In the genomic region with DNA sequence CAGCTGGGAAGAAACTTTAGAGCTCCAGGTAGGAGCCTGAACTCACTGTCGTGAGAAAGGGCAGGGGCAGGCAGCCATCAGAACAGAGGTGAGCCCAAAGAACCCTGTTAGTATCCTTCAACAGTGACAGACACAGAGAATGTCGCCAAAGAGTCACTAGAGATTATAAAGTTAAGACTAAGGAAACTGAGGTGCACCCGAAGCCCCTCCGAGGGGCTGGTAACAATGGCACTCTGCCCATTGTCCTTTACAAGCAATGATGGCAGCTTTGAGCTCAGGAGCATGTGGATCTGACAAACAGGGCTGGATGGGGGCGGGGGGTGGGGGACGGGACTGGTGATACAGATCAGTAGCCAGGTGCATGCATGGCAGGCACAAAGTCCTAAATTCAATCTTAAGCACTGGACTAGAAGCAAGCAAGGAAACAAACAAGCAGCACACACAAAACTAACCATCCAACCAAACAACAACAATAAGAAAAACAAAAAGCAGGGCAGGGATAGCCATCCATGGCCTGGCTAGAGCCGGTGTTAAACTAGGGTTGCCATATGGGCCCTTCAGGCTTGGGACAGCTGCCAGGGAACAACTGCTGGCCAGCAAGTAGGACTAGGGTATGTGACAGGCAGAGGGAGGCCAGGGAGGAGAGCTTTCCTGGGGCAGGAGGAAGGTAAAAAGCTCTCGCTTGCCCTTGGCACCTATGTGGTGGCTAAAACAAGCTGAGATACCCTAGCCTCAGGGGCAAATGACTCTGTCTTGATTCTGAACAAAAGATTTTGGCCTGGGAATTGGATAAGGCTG, we compare ENCODE assay signal across 11 mouse cellular contexts. TPM values are rescaled to one million over a fixed set of nuclear protein-coding genes. Genes with fewer than 3 reads are reported as not detected.
DNase-seq lines count a peak whose midpoint lies in the region; ATAC-seq lines count a peak whose summit lies in the region.
"Had no signal": no experiment of that assay in that cellular context is flagged by ENCODE, and none has a peak within 500 bp of the region (broad histone marks: within the 10 kb centered on the region; RNA-seq: fewer than 3 reads in every experiment).

No protein-coding gene starts in this region.

- H3K4me2 ChIP-seq in kidney, embryonic 14.5 days (replicated peaks; ENCODE audit: low read depth, low read length) = no peak overlapping the region

- no peak for ATAC-seq in kidney, embryonic 14.5 days (ENCODE audit: low FRiP score, low TSS enrichment)
- ATAC-seq: intestine, embryonic 16.5 days had no signal

- no peak overlapping the region for H3K4me3 ChIP-seq in kidney, embryonic 14.5 days (ENCODE audit: low read length)

- 63% methylated on average over 8 of the region's 8 CpGs for WGBS in kidney, embryonic 14.5 days

- peaks cover 14% of the 10 kb centered on the region for H3K27me3 ChIP-seq in kidney, embryonic 14.5 days (ENCODE audit: control insufficient read depth, insufficient read depth, low read length)

- H3K4me1 ChIP-seq in kidney, embryonic 14.5 days (ENCODE audit: control insufficient read depth, insufficient read depth, low read length) = peaks cover 11% of the 10 kb centered on the region; the same call in 1 of the 2 replicates

- no peak overlapping the region for H3K9ac ChIP-seq in kidney, embryonic 14.5 days (ENCODE audit: low read depth, low read length)

- H3K36me3 ChIP-seq in kidney, embryonic 14.5 days (ENCODE audit: control insufficient read depth, insufficient read depth, low read length) = no peaks in the 10 kb centered on the region

- H3K9me3 ChIP-seq in kidney, embryonic 14.5 days (ENCODE audit: control insufficient read depth, low read length) = no peaks in the 10 kb centered on the region

- H3K27ac ChIP-seq in kidney, embryonic 14.5 days (ENCODE audit: low read depth, low read length) = no peak overlapping the region

- DNase-seq in gastrocnemius, adult 18-20 months (ENCODE audit: low spot score) = peak; percentile 69
- no peak for DNase-seq in gastrocnemius, postnatal 4 days (ENCODE audit: low spot score in 2 of 2)
- peak; percentile 40 for DNase-seq in kidney, postnatal 10 days
- peak; percentile 93 for DNase-seq in cerebellum, adult 8-10 months
- peak; percentile 49 to 70 for DNase-seq in kidney, postnatal 25 days
- DNase-seq in ovary, postnatal 36 days (ENCODE audit: low spot score) = no peak
- no peak for DNase-seq in lung, postnatal 10 days
- DNase-seq: layer of hippocampus, postnatal 36 days had no signal

RNA-seq across cellular contexts. Expression of gene 6430571L13Rik, which starts 2.9 kb away (rescaled TPM):
- 10 to 100 TPM; 31.8 to 32.2 TPM for total RNA-seq in gastrocnemius, adult 18-20 months (2021)
- total RNA-seq in gastrocnemius, postnatal 4 days (2021) = 10 to 100 TPM; 16.9 to 18.1 TPM
- polyA plus RNA-seq in kidney, embryonic 14.5 days (2014; fragmentation: Nextera tagmentation; extraction: Ambion mirVana) = 0.31 and 0.43 TPM in 2 replicates

RNA-seq across cellular contexts. Expression of gene Hemk1, which starts 5.2 kb away (rescaled TPM):
- 10 to 100 TPM; 11.8 to 13.3 TPM for total RNA-seq in gastrocnemius, adult 18-20 months (2021)
- 10 to 100 TPM; 14.0 to 14.5 TPM for total RNA-seq in gastrocnemius, postnatal 4 days (2021)
- 9.7 and 11.3 TPM in 2 replicates for polyA plus RNA-seq in kidney, embryonic 14.5 days (2014; fragmentation: Nextera tagmentation; extraction: Ambion mirVana)

RNA-seq across cellular contexts. Expression of gene Cish, which starts 47.5 kb away (rescaled TPM):
- 1 to 10 TPM; 6.0 to 6.6 TPM for total RNA-seq in gastrocnemius, adult 18-20 months (2021)
- 10 to 100 TPM; 17.3 to 21.7 TPM for total RNA-seq in gastrocnemius, postnatal 4 days (2021)
- 6.3 and 7.1 TPM in 2 replicates for polyA plus RNA-seq in kidney, embryonic 14.5 days (2014; fragmentation: Nextera tagmentation; extraction: Ambion mirVana)

RNA-seq across cellular contexts. Expression of gene Mapkapk3, which starts 53.7 kb away (rescaled TPM):
- 10 to 100 TPM; 33.6 to 34.8 TPM for total RNA-seq in gastrocnemius, adult 18-20 months (2021)
- 10 to 100 TPM; 19.7 to 22.8 TPM for total RNA-seq in gastrocnemius, postnatal 4 days (2021)
- 3.8 and 6.5 TPM in 2 replicates for polyA plus RNA-seq in kidney, embryonic 14.5 days (2014; fragmentation: Nextera tagmentation; extraction: Ambion mirVana)

RNA-seq across cellular contexts. Expression of gene Cacna2d2, which starts 56.1 kb away (rescaled TPM):
- total RNA-seq in gastrocnemius, adult 18-20 months (2021) = under 1 TPM; 0.52 to 0.94 TPM
- total RNA-seq in gastrocnemius, postnatal 4 days (2021) = 1 to 10 TPM; 2.6 to 2.7 TPM
- polyA plus RNA-seq in kidney, embryonic 14.5 days (2014; fragmentation: Nextera tagmentation; extraction: Ambion mirVana) = 0.77 and 0.87 TPM in 2 replicates
- total RNA-seq: liver, adult 2 months had no signal
- polyA plus RNA-seq: liver, adult 2 months had no signal

Comparison
In these comparisons a context has a peak if more than half of its experiments do, and no peak if none do; other contexts are left out.
1. DNase-seq: peak in gastrocnemius, adult 18-20 months (single experiment), kidney, postnatal 10 days (single experiment), cerebellum, adult 8-10 months (single experiment) and kidney, postnatal 25 days (2 of 2); none in gastrocnemius, postnatal 4 days (0 of 2), ovary, postnatal 36 days (single experiment) and lung, postnatal 10 days (single experiment).